Mouse (Mus musculus) lung, postnatal 0 days (tissue): ENCODE measurements at regions not wholly inside any gene's neighbourhood (a gene's known extent, or its start where the extent isn't known, plus 50 kb on each side); places are given as distances from the start of the nearest gene placed in this dataset.

Source experiments
- ATAC-seq: fragments of 200-750 bp; cut with Nextera tagmentation; 2 replicates; pipeline ENCODE4 v1.8.0; 2017; ENCODE audit warnings: moderate library complexity
- DNase-seq: peaks from one replicate; pipeline ENCODE4 v3.0.0-alpha.2; 2016; ENCODE audit warnings: low spot score
- H3K27ac ChIP-seq: fragments of 300-500 bp; sonication (generic); 2 replicates; pipeline ENCODE4 v1.5.1; 2014; ENCODE audit warnings: antibody characterized with exemption, mild to moderate bottlenecking, low read length, mixed read lengths
- H3K27me3 ChIP-seq: fragments of 300-500 bp; sonication (generic); replicated peaks from 2 replicates; pipeline ENCODE4 v1.6.1; 2014; ENCODE audit warnings: low read length, mixed read lengths; ENCODE audit not compliant: insufficient read depth
- H3K36me3 ChIP-seq: fragments of 300-500 bp; sonication (generic); 2 replicates; pipeline ENCODE4 v1.6.1; 2014; ENCODE audit warnings: low read length, mixed read lengths; ENCODE audit not compliant: insufficient read depth
- H3K4me1 ChIP-seq: fragments of 300-500 bp; sonication (generic); 2 replicates; pipeline ENCODE4 v1.6.1; 2014; ENCODE audit warnings: antibody characterized with exemption, low read depth, low read length, mixed read lengths; ENCODE audit not compliant: insufficient read depth
- H3K4me2 ChIP-seq: fragments of 300-500 bp; sonication (generic); replicated peaks from 2 replicates; pipeline ENCODE4 v1.6.1; 2014; ENCODE audit warnings: low read depth, mild to moderate bottlenecking, low read length, moderate library complexity, mixed read lengths
- H3K4me3 ChIP-seq: fragments of 300-500 bp; sonication (generic); 2 replicates; pipeline ENCODE4 v1.5.1; 2014; ENCODE audit warnings: low read depth, low read length
- H3K9ac ChIP-seq: fragments of 300-500 bp; sonication (generic); replicated peaks from 2 replicates; pipeline ENCODE4 v1.6.1; 2014; ENCODE audit warnings: low read depth, mild to moderate bottlenecking
- H3K9me3 ChIP-seq: fragments of 300-500 bp; sonication (generic); 2 replicates; pipeline ENCODE4 v1.6.1; 2016; ENCODE audit warnings: low read length, mixed read lengths
- CTCF ChIP-seq: IDR thresholded peaks from 2 replicates; pipeline ENCODE4 v1.5.1; 2016; ENCODE audit warnings: antibody characterized with exemption, mild to moderate bottlenecking
- EP300 ChIP-seq: IDR thresholded peaks from 2 replicates; pipeline ENCODE4 v1.6.1; 2016; ENCODE audit warnings: antibody characterized with exemption, mild to moderate bottlenecking, control low read depth
- WGBS: fragments of 180-500 bp; shearing (Covaris S2); extraction: QIAGEN DNeasy Blood & Tissue Kit; methylation state at CpG from one replicate; pipeline ENCODE4 v1.1.7; 2014; 5-methylcytosine and 5-hydroxymethylcytosine counted together

DNA sequence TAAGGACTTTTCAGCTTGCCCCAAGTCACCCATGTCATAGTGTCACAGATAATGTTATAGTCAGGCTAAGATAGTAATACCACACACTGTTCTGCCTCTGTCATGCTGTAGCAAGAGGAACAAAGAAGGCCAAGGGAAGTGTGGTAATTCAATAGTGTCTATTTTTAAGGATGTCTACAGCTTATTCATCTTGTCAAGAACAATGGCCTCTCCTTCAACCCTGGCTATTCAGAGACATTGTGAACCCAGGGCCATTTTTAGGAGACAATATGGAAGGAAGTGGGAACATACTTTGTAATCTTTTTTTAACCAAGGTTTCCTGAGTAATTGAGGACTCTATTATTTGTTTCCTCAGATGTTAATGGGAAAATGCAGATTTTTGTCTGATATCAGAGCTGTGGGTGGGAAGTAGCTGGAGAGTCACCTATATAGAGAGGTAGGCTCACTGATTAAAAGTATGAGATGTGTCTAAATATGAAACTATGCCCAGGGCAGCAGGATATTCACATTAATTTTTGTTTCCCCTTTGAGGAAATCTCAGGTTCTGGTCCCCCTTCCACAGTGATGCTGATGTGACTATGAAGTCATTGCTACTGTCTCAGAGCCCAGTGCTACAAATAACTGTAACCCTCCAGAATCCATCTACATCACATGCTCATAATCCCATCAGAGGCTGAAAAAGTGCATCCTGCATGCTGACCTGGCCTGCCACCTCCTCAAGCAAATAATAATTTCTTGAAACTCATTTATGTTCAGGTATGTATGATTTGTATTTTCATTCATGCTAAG, 85.7 kb upstream of the Lrrc3b start:
- no peak overlapping the region for H3K4me3 ChIP-seq

GRCm38 (mm10) chr14:15500600-15500999, 61.8 kb upstream of the Lrrc3b start:
- DNase-seq = no peak
- 75% methylated on average over 2 of the region's 2 CpGs for WGBS
- Histone ChIP-seq H3K4me3 (no peak overlapping the region), H3K9ac (no peak overlapping the region), H3K9me3 (no peaks in the 10 kb centered on the region), H3K4me2 (no peak overlapping the region), H3K36me3 (no peaks in the 10 kb centered on the region), H3K27me3 (no peaks in the 10 kb centered on the region), H3K4me1 (no peaks in the 10 kb centered on the region), H3K27ac (no peak overlapping the region)
- no peak for ATAC-seq
- TF ChIP-seq CTCF (no peak), EP300 (no peak)

More for the DNA sequence above, 85.7 kb upstream of the Lrrc3b start:
- peak; percentile 68 for ATAC-seq
- TF ChIP-seq CTCF (no peak), EP300 (peak; percentile 57; the same call in 1 of the 2 replicates)
- no peak overlapping the region for H3K4me2 ChIP-seq
- H3K27ac ChIP-seq = no peak overlapping the region
- H3K4me1 ChIP-seq = no peaks in the 10 kb centered on the region
- no peaks in the 10 kb centered on the region for H3K36me3 ChIP-seq
- DNase-seq = peak; percentile 13
- no peaks in the 10 kb centered on the region for H3K9me3 ChIP-seq
- no peak overlapping the region for H3K9ac ChIP-seq
- no peaks in the 10 kb centered on the region for H3K27me3 ChIP-seq
